Mouse (Mus musculus) induced T-regulatory cell, adult 2 months (primary cell): ENCODE results near the gene Sgtb.

Source experiments
- DNase-seq: peaks from one replicate; pipeline ENCODE4 v3.0.0-alpha.2; 2012; ENCODE audit warnings: low read depth

Gene Sgtb

DNA sequence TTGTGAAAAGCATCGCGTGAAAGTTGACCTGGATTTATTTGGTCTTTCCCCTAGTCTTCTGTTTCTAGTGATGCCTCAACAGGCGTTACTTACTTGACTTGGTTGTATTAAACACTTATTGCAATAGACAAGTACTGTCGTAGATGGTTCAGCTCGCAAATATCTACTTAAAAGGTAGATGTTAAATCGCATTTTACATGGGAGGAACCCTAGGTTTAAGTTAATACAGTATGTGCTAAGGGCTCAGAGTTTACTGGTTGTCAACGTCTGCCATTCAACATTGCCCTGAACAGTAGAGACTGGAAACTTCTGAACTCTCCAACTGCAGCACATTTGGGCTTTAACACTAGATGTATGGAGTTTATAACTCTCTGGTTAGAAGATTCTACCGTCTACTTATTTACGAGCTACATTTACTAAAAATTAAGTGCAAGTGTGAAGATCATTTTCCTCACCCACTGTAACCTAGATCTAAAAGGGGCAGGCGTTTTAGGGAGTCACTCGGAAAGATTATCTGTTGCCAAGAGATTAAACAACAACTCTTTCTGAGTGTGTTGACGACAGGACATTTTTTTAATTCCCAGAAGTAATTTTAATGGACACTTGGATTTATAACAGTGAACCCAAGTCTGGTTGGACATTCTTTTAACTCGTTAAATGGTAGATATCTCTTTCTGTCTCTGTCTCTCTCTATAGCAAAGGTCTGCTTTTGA is 69.8 kb downstream of the Sgtb start:
- no peak for DNase-seq

DNA sequence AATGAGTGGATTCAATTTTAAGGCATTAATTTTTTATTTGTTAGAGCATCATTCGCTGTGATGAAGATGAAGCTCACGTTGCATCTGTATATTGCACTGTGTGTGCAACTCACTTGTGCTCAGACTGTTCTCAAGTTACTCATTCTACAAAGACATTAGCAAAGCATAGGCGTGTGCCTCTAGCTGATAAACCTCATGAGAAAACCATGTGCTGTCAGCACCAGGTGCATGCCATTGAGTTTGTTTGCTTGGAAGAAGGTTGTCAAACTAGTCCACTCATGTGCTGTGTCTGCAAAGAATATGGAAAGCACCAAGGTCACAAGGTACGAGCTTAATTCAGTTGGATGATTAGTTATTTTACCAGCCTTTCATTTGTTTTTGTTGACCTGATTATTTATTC is 77.8 kb downstream of the Sgtb start:
- no peak for DNase-seq
